Mouse (Mus musculus): ENCODE results near the gene Erich3.

Gene Erich3

GRCm38 (mm10) chr3:154673326-154673725 is 9.7 kb downstream of the Erich3 start:
- no peak for DNase-seq (ENCODE audit: low read depth, low spot score)

GRCm38 (mm10) chr3:154682570-154682969 is 18.9 kb downstream of the Erich3 start:
- DNase-seq (ENCODE audit: low read depth, low spot score): no peak

- DNase-seq (ENCODE audit: low read depth, low spot score): no peak
These were observed 20.0 kb downstream of the Erich3 start for GRCm38 (mm10) chr3:154683667-154684066.

GRCm38 (mm10) chr3:154690260-154690659 is 26.6 kb downstream of the Erich3 start:
- no peak for DNase-seq (ENCODE audit: low read depth, low spot score)

- DNase-seq (ENCODE audit: low read depth, low spot score): no peak
These were observed 28.4 kb downstream of the Erich3 start for GRCm38 (mm10) chr3:154691897-154692571.

GRCm38 (mm10) chr3:154692572-154692922 is 28.9 kb downstream of the Erich3 start:
- no peak for DNase-seq (ENCODE audit: low read depth, low spot score)

- no peak for DNase-seq (ENCODE audit: low read depth, low spot score)
These were observed 30.2 kb downstream of the Erich3 start for GRCm38 (mm10) chr3:154693902-154694301.

GRCm38 (mm10) chr3:154696611-154697010 is 33.0 kb downstream of the Erich3 start:
- DNase-seq (ENCODE audit: low read depth, low spot score): no peak

- DNase-seq (ENCODE audit: low read depth, low spot score): no peak
These were observed 35.2 kb downstream of the Erich3 start for GRCm38 (mm10) chr3:154698907-154699306.

- no peak for DNase-seq (ENCODE audit: low read depth, low spot score)
These were observed 36.6 kb downstream of the Erich3 start for GRCm38 (mm10) chr3:154700296-154700695.

- no peak for DNase-seq (ENCODE audit: low read depth, low spot score)
These were observed 37.1 kb downstream of the Erich3 start for GRCm38 (mm10) chr3:154700735-154701134.

GRCm38 (mm10) chr3:154704755-154705154 is 41.1 kb downstream of the Erich3 start:
- DNase-seq (ENCODE audit: low read depth, low spot score): no peak

- DNase-seq (ENCODE audit: low read depth, low spot score): no peak
These were observed 44.5 kb downstream of the Erich3 start for GRCm38 (mm10) chr3:154708150-154708549.

- no peak for DNase-seq (ENCODE audit: low read depth, low spot score)
These were observed 59.5 kb downstream of the Erich3 start for GRCm38 (mm10) chr3:154723198-154723597.

GRCm38 (mm10) chr3:154731431-154731830 is 67.8 kb downstream of the Erich3 start:
- DNase-seq (ENCODE audit: low read depth, low spot score): no peak

- no peak for DNase-seq (ENCODE audit: low read depth, low spot score)
These were observed 77.8 kb downstream of the Erich3 start for GRCm38 (mm10) chr3:154741496-154741895.

GRCm38 (mm10) chr3:154742927-154743326 is 79.3 kb downstream of the Erich3 start:
- no peak for DNase-seq (ENCODE audit: low read depth, low spot score)

GRCm38 (mm10) chr3:154744317-154744716 is 80.7 kb downstream of the Erich3 start:
- DNase-seq (ENCODE audit: low read depth, low spot score): no peak

- no peak for DNase-seq (ENCODE audit: low read depth, low spot score)
These were observed 90.8 kb downstream of the Erich3 start for GRCm38 (mm10) chr3:154754505-154754904.

- no peak for DNase-seq (ENCODE audit: low read depth, low spot score)
These were observed 91.6 kb downstream of the Erich3 start for GRCm38 (mm10) chr3:154755225-154755624.

GRCm38 (mm10) chr3:154758089-154758488 is 94.4 kb downstream of the Erich3 start:
- DNase-seq (ENCODE audit: low read depth, low spot score): no peak

- DNase-seq (ENCODE audit: low read depth, low spot score): no peak
These were observed 97.4 kb downstream of the Erich3 start for GRCm38 (mm10) chr3:154761108-154761507.

- no peak for DNase-seq (ENCODE audit: low read depth, low spot score)
These were observed 99.7 kb downstream of the Erich3 start for GRCm38 (mm10) chr3:154763374-154763773.

GRCm38 (mm10) chr3:154764115-154764514 is 100.5 kb downstream of the Erich3 start:
- DNase-seq (ENCODE audit: low read depth, low spot score): no peak
